16 mouse cellular contexts compared by ENCODE assay signal in genomic region chrX:100314172-100314902, GRCm38 (mm10).
"Had no signal": no experiment of that assay in that cellular context is flagged by ENCODE, and none has a peak within 500 bp of the region (broad histone marks: within the 10 kb centered on the region; RNA-seq: fewer than 3 reads in every experiment).

No protein-coding gene starts in this region.

- H3K4me1 ChIP-seq: lung, embryonic 15.5 days; megakaryocyte, embryonic 14.5 days; midbrain, embryonic 13.5 days; midbrain, embryonic 15.5 days; neural tube, embryonic 12.5 days; stomach, embryonic 15.5 days had no signal

- H3K4me2 ChIP-seq: lung, embryonic 15.5 days; midbrain, embryonic 11.5 days; midbrain, embryonic 13.5 days; midbrain, embryonic 15.5 days; neural tube, embryonic 12.5 days; stomach, embryonic 15.5 days had no signal

- H3K9ac ChIP-seq: lung, embryonic 15.5 days; midbrain, embryonic 13.5 days; midbrain, embryonic 15.5 days; neural tube, embryonic 12.5 days; stomach, embryonic 15.5 days had no signal

- H3K36me3 ChIP-seq: lung, embryonic 15.5 days; midbrain, embryonic 13.5 days; midbrain, embryonic 15.5 days; neural tube, embryonic 12.5 days; stomach, embryonic 15.5 days had no signal

- DNase-seq: lung, postnatal 14 days; lung, postnatal 36 days; right cerebral cortex, postnatal 14 days; thymus, adult 2 months; thymus, postnatal 25 days; thymus, postnatal 4 days had no signal

- H3K27ac ChIP-seq: lung, embryonic 15.5 days; macrophage; midbrain, embryonic 13.5 days; midbrain, embryonic 15.5 days; neural tube, embryonic 12.5 days; stomach, embryonic 15.5 days; stomach, postnatal 0 days had no signal

- H3K9me3 ChIP-seq: lung, embryonic 15.5 days; megakaryocyte, embryonic 14.5 days; midbrain, embryonic 13.5 days; midbrain, embryonic 15.5 days; neural tube, embryonic 12.5 days; stomach, embryonic 15.5 days had no signal

- ATAC-seq: lung, postnatal 0 days; midbrain, embryonic 13.5 days; midbrain, embryonic 15.5 days had no signal

- H3K4me3 ChIP-seq: lung, embryonic 15.5 days; megakaryocyte, embryonic 14.5 days; midbrain, embryonic 13.5 days; midbrain, embryonic 15.5 days; neural tube, embryonic 12.5 days; stomach, embryonic 15.5 days had no signal

- H3K27me3 ChIP-seq: lung, embryonic 15.5 days; midbrain, embryonic 15.5 days; neural tube, embryonic 12.5 days; stomach, embryonic 15.5 days had no signal
